Mouse (Mus musculus) A20 (cell line): Measurements from ENCODE around the gene Styk1.
A peak's percentile ranks its signal among the peaks of the same experiment; 100 is the strongest.
"Not testable (repeated sequence)": the region's sequence is repeated elsewhere in the genome, so short reads cannot be mapped to it uniquely, and the experiment has no call there.

Source experiments
- DNase-seq: peaks from one replicate; pipeline ENCODE4 v3.0.0-alpha.2; 2011; ENCODE audit warnings: low read depth, low spot score

The Styk1 gene

GRCm38 (mm10) chr6:131292991-131293788 lies 60.2 kb downstream of the Styk1 start, which contains the start of gene Magohb:
Gene Magohb (minus strand): TSS chr6:131293244.
- peak; percentile 85 for DNase-seq

DNA sequence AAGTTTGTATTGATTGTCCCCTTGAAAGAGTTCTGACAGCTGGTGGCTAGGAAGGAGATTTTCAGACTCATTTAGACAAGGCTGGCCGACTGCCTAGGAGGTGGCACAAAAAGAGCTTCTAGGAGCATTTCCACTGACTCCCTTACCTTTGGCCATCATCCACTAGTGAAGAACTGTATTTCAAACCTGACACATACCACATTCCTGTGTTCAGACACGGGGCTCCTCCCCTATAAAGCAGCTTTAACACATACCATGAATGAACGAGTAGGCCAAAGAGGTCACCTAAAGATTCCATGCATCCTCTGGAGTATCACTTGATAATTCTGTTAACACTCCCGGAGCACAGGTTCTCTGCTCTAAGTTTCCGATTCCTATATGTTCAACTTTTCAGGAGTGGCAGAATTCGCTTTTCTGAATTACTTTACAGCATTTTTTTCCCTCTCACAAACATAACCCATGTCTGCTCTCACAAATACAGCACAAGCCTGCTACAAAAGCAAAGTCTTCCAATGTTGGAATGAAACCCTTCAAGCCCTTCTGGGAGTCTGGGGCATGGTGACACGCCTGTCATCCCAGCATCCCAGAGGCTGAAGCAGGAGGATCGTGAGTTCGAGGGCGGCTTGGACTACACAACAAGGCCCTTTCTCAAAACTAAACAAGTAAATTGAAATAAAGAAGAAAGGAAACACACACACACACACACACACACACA lies 61.0 kb downstream of the Styk1 start:
- DNase-seq, result peak; percentile 38

DNA sequence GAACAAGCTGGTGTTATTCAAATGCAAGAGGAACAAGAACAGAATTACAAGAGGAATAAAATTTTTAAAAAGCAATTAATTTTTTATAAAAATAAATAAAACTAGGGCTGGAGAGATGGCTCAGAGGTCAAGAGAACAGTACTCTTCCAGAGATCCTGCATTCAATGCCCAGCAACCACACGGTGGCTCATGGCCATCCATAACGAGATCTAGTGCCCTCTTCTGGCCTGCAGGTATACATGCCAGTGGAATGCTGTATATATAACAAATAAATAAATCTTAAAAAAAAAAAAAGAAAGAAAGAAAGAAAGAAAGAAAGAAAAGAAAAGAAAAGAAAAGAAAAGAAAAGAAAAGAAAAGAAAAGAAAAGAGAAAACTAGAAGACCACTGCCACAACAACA lies 63.0 kb downstream of the Styk1 start:
- peak; percentile 56 for DNase-seq

- DNase-seq, result not testable (repeated sequence)
Measured at GRCm38 (mm10) chr6:131278160-131278559, 75.2 kb downstream of the Styk1 start.

DNA sequence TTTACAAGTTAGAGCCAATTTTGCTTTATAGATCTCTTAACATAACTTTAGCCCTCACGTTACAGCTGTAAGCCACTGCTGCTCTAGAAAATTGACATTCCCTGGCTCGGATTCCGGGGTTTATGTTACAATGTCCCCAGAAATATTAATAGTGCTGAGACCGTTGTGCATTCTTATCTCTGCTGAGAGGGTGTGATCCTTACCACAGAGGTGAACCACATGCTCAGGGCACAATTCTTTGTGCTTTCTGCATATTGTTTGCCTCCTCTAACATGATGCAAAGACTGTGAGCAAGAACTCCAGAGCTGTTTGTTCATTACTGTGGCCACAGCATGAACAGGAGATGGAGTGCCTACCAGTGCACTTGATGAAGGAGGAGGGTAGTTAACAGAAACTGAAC lies 76.7 kb downstream of the Styk1 start:
- DNase-seq, result no peak

- no peak for DNase-seq
Measured at GRCm38 (mm10) chr6:131272311-131272710, 81.1 kb downstream of the Styk1 start.

DNA sequence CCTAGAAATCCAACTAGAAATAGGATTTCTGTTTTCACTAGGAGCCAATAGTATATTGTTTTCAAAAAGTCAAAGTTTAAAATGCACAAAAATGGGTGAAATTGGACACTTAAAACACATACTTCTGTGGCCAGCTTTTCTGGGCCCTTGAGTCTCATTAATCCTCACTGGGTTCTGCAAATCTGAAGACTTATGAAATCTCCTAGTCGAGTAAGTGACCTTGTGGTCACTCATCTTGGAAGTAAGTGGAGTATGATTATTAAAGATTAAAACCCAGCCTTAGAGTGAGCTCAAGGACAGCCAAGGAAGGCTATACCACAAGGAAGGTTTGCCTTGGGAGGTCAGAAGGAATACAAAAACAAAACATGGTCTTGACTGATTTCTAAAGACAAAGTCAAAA lies 83.1 kb downstream of the Styk1 start:
- no peak for DNase-seq

GRCm38 (mm10) chr6:131269599-131269998 lies 83.8 kb downstream of the Styk1 start:
- peak; percentile 68 for DNase-seq

GRCm38 (mm10) chr6:131264175-131264574 lies 89.2 kb downstream of the Styk1 start:
- DNase-seq, result no peak

GRCm38 (mm10) chr6:131262778-131263177 lies 90.6 kb downstream of the Styk1 start:
- no peak for DNase-seq

DNA sequence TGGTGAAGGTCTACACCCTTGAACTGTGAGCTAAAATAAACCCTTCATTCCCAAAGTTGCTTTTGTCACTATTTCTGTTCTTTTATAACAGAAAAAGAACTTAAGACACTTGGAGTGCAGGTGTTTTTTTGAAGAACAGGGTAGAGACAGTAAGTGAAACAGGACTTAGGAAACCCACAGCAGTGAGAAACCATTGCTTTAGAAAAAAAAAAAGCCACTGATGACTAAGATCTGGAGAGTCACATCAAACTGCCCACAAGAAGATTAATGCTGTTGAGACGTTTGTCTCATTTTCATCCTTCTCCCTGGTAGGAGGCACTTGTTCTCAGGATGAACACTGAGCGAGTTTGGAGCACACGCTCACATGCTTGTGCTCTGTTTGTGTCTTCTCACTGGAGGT lies 91.4 kb downstream of the Styk1 start:
- peak; percentile 25 for DNase-seq
